Mouse (Mus musculus) neural tube, embryonic 13.5 days (tissue): ENCODE measurements around the gene Gm10663. TPM values are rescaled to one million over a fixed set of nuclear protein-coding genes. Genes with fewer than 3 reads are reported as not detected.

Experiments used
- ATAC-seq: fragments of 200-750 bp; cut with Nextera tagmentation; 2 replicates; pipeline ENCODE4 v1.8.0; 2017; ENCODE audit warnings: low read depth, mild to moderate bottlenecking, moderate TSS enrichment, moderate library complexity
- H3K27ac ChIP-seq: fragments of 300-500 bp; sonication (generic); replicated peaks from 2 replicates; pipeline ENCODE4 v1.5.1; 2015; ENCODE audit warnings: moderate library complexity, mild to moderate bottlenecking, inconsistent platforms
- H3K27me3 ChIP-seq: fragments of 300-500 bp; sonication (generic); 2 replicates; pipeline ENCODE4 v1.6.1; 2015; ENCODE audit warnings: mild to moderate bottlenecking, inconsistent platforms
- H3K36me3 ChIP-seq: fragments of 300-500 bp; sonication (generic); 2 replicates; pipeline ENCODE4 v1.6.1; 2015; ENCODE audit warnings: mild to moderate bottlenecking, inconsistent platforms
- H3K4me1 ChIP-seq: fragments of 300-500 bp; sonication (generic); replicated peaks from 2 replicates; pipeline ENCODE4 v1.6.1; 2015; ENCODE audit warnings: inconsistent platforms
- H3K4me2 ChIP-seq: fragments of 300-500 bp; sonication (generic); 2 replicates; pipeline ENCODE4 v1.6.1; 2015; ENCODE audit warnings: inconsistent platforms, mild to moderate bottlenecking, moderate library complexity
- H3K4me3 ChIP-seq: fragments of 300-500 bp; sonication (generic); 2 replicates; pipeline ENCODE4 v1.5.1; 2015; ENCODE audit warnings: mild to moderate bottlenecking, inconsistent platforms
- H3K9ac ChIP-seq: fragments of 300-500 bp; sonication (generic); 2 replicates; pipeline ENCODE4 v1.6.1; 2015; ENCODE audit warnings: moderate library complexity, mild to moderate bottlenecking, inconsistent platforms
- H3K9me3 ChIP-seq: fragments of 300-500 bp; sonication (generic); 2 replicates; pipeline ENCODE4 v1.6.1; 2016; ENCODE audit warnings: inconsistent platforms
- WGBS: fragments of 180-500 bp; shearing (Covaris S2); methylation state at CpG from one replicate; pipeline ENCODE4 v1.1.7; 2015; 5-methylcytosine and 5-hydroxymethylcytosine counted together
- polyA plus RNA-seq: library from polyadenylated mRNA; unstranded; fragments of >200 nt; fragmentation: Nextera tagmentation; extraction: Ambion mirVana; gene quantifications from 2 replicates; pipeline ENCODE4 v1.2.1, GENCODE M21; 2015

The Gm10663 gene
- polyA plus RNA-seq, 1 experiment from 2014 or later = not detected

DNA sequence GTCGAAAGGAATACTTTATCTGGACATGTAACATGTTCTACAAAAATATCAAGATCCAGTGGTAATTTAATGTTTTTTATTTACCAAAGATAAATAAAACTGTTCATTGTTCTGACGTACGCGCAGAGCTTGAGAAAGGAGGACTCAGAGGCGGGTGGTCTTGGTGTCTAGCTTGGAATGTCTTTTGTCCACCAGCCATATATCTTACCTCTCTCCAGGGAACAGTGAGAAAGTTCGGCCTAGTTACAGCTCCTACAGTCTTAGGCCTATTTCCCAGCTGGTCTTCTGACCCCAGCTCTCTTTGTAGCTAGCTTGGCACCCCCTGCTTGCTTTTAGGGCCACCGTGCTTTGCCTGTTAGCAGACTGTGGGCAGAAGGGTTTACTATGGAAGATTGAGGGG, 14.9 kb downstream of the Gm10663 start:
- Histone ChIP-seq H3K27ac (no peak overlapping the region), H3K4me1 (peaks cover 5% of the 10 kb centered on the region), H3K9ac (no peak overlapping the region), H3K9me3 (no peaks in the 10 kb centered on the region), H3K36me3 (no peaks in the 10 kb centered on the region), H3K4me3 (no peak overlapping the region), H3K4me2 (no peak overlapping the region), H3K27me3 (no peaks in the 10 kb centered on the region; the same call in 1 of the 2 replicates)
- 12% methylated on average over 7 of the region's 7 CpGs for WGBS
- ATAC-seq = 0 out of 2 replicates have a peak, but pooled peaks have one; percentile 36

DNA sequence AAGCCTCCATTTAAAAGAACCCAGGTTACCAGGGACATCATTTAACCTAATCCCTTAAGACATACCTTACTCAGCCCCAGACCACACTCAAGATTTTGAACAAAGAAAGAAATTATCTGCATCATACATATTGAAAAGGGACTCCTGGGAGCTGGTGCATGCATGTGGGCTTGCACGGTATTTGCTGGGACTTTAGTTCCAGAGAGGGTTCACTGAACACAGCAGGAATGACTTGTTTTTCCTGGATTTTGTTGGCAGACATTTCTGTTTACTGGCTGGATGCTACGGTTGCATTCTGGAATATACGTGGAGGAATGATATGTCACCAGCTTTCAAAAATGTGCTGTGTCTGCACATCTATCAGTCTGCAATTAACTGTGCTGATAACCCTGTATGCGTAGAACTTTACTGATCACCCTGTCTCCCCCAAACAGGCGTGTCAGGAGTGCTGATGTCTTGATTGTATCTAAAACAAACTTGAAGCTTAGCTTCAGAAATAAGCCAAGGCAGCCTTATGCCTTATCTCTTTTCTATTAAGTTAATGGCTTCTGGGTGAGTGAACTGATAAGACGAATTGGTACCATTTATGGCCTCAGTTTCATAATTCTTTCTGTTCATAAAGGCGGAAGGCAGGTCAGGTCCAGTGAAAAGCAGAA, 23.1 kb downstream of the Gm10663 start:
- WGBS = 71% methylated on average over 7 of the region's 7 CpGs
- Histone ChIP-seq H3K4me2 (no peak overlapping the region), H3K27me3 (no peaks in the 10 kb centered on the region; the same call in 1 of the 2 replicates), H3K4me3 (no peak overlapping the region), H3K4me1 (no peaks in the 10 kb centered on the region), H3K36me3 (no peaks in the 10 kb centered on the region), H3K9me3 (no peaks in the 10 kb centered on the region), H3K9ac (no peak overlapping the region), H3K27ac (no peak overlapping the region)
- ATAC-seq = no peak

DNA sequence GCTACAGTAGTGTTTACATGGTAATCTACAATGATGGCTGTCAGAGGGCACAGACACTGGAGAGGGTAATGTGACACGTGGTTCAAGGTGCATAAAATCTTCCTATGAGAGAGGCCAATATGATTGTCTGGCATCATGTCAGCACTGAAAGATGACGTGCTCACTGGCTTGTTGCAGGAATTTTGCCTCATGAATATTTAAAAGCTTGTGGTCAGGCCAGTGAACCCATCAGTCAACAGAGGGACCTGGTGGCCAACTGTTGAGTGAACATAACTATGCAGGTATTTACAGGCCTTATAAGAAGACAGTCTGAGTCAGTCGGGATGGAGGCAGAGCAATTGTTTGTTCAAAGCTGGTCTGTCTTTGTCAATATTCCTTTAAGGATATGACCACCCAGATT, 24.9 kb downstream of the Gm10663 start:
- Histone ChIP-seq H3K27ac (no peak overlapping the region), H3K27me3 (no peaks in the 10 kb centered on the region), H3K4me2 (no peak overlapping the region), H3K4me3 (no peak overlapping the region), H3K36me3 (no peaks in the 10 kb centered on the region), H3K9me3 (no peaks in the 10 kb centered on the region), H3K4me1 (no peaks in the 10 kb centered on the region), H3K9ac (no peak overlapping the region)
- 54% methylated on average over 3 of the region's 3 CpGs for WGBS
- no peak for ATAC-seq

DNA sequence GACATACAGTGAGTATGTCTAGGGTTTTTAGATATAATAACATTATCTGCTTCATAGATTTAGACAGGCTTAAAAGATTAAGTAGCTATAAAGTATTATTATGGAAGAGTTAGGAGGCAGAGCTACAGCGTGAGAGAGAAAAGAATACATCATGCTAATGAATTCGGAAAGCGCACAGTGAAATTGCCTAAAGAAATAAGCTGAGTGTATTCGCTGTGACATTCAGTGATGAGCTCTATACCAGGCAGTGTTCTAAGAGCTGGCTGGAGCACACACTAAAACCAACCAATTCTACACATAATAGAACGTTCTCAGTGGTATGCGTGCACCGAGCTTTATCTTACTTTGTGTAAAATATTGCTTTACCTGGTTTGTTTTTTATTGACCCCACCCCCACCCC, 28.8 kb downstream of the Gm10663 start:
- Histone ChIP-seq H3K4me3 (no peak overlapping the region), H3K36me3 (no peaks in the 10 kb centered on the region), H3K27me3 (no peaks in the 10 kb centered on the region), H3K9ac (no peak overlapping the region), H3K4me2 (no peak overlapping the region), H3K27ac (no peak overlapping the region), H3K4me1 (no peaks in the 10 kb centered on the region), H3K9me3 (no peaks in the 10 kb centered on the region)
- 64% methylated on average over 7 of the region's 7 CpGs for WGBS
- ATAC-seq = peak; percentile 19; the same call in 1 of the 2 replicates

DNA sequence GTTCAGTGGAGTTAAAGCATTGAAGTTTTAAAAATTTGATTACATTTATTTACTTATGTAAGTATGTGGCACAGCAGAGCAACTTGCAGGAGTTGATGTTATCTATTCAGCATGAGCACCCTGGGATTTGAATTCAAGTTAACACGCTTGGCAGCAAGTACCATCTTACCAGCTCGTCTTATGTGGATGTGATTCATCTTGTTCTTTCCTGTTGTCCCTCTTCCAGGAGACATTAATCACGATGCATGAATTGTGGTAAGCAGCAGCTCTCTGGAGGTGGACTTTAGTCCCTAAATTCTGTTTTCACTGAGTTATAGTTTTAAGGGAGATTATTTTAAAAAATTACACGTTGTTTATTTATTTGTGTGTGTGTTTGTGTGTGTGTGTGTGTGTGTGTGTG, 29.2 kb downstream of the Gm10663 start:
- no peaks in the 10 kb centered on the region for H3K36me3 ChIP-seq
- H3K4me2 ChIP-seq = no peak overlapping the region
- H3K4me3 ChIP-seq = no peak overlapping the region
- no peaks in the 10 kb centered on the region for H3K27me3 ChIP-seq
- H3K9me3 ChIP-seq = no peaks in the 10 kb centered on the region
- H3K27ac ChIP-seq = no peak overlapping the region
- no peaks in the 10 kb centered on the region for H3K4me1 ChIP-seq
- 77% methylated on average over 4 of the region's 4 CpGs for WGBS
- H3K9ac ChIP-seq = no peak overlapping the region
- ATAC-seq = no peak

DNA sequence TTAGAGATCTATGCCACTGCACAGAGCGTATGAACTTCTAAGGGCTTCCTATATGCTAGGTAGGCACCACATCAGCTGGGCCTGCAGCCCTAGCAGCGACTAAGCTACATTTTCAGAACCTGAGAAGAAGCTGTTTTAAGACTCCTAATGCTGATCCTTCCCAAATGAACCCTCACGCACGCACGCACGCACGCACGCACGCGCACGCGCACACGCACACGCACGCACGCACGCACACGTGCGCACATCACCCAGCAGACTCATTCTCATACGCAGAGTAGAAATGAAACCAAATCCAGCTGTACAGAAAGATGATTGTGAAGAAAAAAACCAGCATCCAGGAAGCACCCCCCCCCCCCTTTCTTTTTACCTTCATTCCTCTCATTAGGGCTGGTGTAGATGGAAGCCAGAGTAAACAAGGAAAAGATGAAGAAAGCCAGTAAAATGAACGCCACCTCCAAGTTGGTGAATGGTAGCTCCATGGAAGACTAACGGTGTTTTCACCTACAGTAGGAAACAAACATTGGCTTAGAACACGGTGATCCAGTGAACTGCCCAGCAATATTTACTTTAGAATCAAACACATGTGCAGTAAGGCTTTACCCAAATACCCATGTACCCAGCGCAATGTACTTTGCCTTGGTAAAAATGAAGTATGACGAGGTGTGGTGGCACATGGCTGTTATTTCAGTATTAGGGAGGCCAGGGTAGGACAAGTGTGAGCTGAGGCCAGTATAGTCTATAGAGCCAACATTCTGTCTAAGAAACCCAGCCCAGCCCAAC, 33.3 kb downstream of the Gm10663 start:
- Histone ChIP-seq H3K36me3 (no peaks in the 10 kb centered on the region), H3K4me2 (no peak overlapping the region), H3K27ac (no peak overlapping the region), H3K4me1 (no peaks in the 10 kb centered on the region), H3K27me3 (no peaks in the 10 kb centered on the region), H3K9me3 (no peaks in the 10 kb centered on the region), H3K4me3 (no peak overlapping the region), H3K9ac (no peak overlapping the region)
- WGBS = 95% methylated on average over 25 of the region's 25 CpGs
- no peak for ATAC-seq

DNA sequence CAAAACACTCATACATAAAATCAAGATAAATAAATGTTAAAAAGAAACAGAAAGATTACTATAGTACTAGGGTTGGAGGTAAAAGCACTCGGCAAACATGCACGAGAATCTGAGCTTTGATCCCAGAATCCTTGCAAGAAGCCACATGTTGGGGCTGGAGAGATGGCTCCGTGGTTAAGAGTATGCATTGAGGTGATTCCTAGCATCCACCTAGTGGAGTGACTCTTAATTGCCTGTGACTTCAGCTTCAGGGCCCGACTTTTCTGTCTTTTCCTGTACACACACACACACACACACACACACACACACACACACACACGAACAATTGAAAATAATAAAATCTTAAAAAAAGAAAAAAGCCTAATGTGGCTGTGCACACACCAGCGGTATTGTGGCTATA, 34.1 kb downstream of the Gm10663 start:
- no peak overlapping the region for H3K4me2 ChIP-seq
- no peaks in the 10 kb centered on the region for H3K4me1 ChIP-seq
- H3K4me3 ChIP-seq = no peak overlapping the region
- H3K9me3 ChIP-seq = no peaks in the 10 kb centered on the region
- WGBS = 75% methylated on average over 6 of the region's 6 CpGs
- H3K9ac ChIP-seq = no peak overlapping the region
- no peaks in the 10 kb centered on the region for H3K36me3 ChIP-seq
- ATAC-seq = no peak
- H3K27ac ChIP-seq = no peak overlapping the region
- no peaks in the 10 kb centered on the region for H3K27me3 ChIP-seq

DNA sequence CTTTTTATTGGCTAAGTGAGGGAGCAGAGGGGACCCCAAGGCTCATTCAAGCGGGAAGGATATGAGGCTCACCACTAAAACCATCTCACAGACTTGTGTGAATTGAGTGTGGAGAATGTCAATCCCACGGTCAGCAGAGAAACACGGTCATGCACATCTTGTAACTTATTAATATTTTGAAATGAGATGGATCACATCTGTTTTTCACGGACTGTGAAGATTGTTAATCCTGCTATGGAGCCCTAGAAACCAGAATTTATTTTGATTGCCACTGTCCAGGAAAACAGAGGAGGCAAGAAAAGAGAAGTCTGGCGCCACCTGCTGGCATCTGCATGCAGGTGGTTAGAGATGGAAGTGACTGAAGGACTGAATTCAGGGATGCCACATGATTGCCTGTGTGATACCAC, 35.5 kb downstream of the Gm10663 start:
- H3K27ac ChIP-seq = no peak overlapping the region
- H3K4me3 ChIP-seq = no peak overlapping the region
- no peaks in the 10 kb centered on the region for H3K27me3 ChIP-seq
- no peaks in the 10 kb centered on the region for H3K9me3 ChIP-seq
- H3K36me3 ChIP-seq = no peaks in the 10 kb centered on the region
- H3K9ac ChIP-seq = no peak overlapping the region
- no peaks in the 10 kb centered on the region for H3K4me1 ChIP-seq
- no peak overlapping the region for H3K4me2 ChIP-seq
- peak; percentile 72 for ATAC-seq
- 39% methylated on average over 5 of the region's 5 CpGs for WGBS

DNA sequence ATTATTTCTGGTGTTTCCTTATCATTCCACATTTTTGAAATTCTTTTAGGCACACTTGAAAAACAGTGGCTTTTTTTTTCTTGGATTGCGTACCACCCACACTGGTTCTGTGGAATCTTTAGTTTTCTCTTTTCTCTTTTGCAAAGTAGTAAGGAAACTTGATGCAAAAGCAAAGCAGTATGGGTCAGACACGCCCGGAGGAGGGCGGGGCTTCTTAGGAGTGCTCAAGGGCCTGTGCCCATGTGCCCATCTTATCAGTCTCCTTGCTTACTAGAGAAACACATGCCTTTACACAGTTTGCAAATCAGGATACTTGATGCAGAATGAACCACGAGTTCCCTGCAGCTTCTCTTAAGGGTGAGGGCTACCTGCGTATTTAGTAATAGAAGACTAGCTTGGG, 37.3 kb downstream of the Gm10663 start:
- H3K4me2 ChIP-seq = no peak overlapping the region
- no peaks in the 10 kb centered on the region for H3K4me1 ChIP-seq
- H3K9ac ChIP-seq = no peak overlapping the region
- 88% methylated on average over 6 of the region's 6 CpGs for WGBS
- no peak overlapping the region for H3K27ac ChIP-seq
- H3K27me3 ChIP-seq = no peaks in the 10 kb centered on the region
- no peaks in the 10 kb centered on the region for H3K9me3 ChIP-seq
- no peaks in the 10 kb centered on the region for H3K36me3 ChIP-seq
- H3K4me3 ChIP-seq = no peak overlapping the region
- no peak for ATAC-seq

DNA sequence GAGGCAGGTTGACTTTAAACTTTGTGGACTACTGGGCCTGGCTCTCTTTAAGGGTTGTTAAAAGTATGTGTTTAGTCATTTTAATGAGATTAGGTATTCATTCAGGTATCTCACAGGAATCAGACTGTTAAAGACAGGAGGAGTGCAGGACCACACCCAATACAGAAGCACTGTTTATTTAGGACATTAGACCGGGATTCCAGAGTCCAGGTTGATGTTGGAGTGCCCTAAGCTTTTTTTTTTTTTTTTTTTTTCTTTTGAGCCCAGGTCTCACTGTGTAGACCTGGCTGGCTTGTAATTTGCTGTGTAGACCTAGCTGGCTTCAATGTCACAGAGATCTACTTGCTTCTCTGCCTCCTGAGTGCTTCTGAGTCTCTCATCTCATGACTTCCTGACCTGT, 51.2 kb downstream of the Gm10663 start:
- Histone ChIP-seq H3K4me2 (no peak overlapping the region), H3K27me3 (no peaks in the 10 kb centered on the region), H3K4me3 (no peak overlapping the region), H3K9me3 (no peaks in the 10 kb centered on the region), H3K4me1 (no peaks in the 10 kb centered on the region), H3K27ac (no peak overlapping the region), H3K9ac (no peak overlapping the region), H3K36me3 (no peaks in the 10 kb centered on the region)
- 74% methylated on average over 1 of the region's 1 CpGs for WGBS
- no peak for ATAC-seq

DNA sequence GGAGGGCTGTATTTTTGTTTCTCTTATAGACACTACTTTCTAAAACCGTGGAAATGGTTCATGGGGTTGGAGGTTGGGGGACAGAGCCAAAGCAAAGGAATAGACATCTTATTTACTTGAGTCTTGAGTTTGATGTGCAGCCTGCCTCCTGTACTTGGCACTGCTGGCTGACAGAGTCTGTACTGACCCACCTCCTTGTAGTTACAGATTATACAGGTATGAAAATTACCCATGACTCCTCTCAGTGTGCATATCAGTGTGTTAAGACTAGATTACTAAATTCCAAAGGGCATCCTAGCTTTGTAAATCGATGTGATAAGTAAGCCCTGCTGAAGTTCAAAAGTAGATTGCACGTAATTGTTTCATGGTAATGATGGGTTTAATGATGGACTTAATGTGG, 51.6 kb downstream of the Gm10663 start:
- H3K9me3 ChIP-seq = no peaks in the 10 kb centered on the region
- no peaks in the 10 kb centered on the region for H3K4me1 ChIP-seq
- no peak overlapping the region for H3K4me2 ChIP-seq
- 83% methylated on average over 3 of the region's 3 CpGs for WGBS
- no peak overlapping the region for H3K9ac ChIP-seq
- H3K4me3 ChIP-seq = no peak overlapping the region
- ATAC-seq = no peak
- H3K36me3 ChIP-seq = no peaks in the 10 kb centered on the region
- H3K27me3 ChIP-seq = no peaks in the 10 kb centered on the region
- no peak overlapping the region for H3K27ac ChIP-seq
